ENCODE assay signal across 8 mouse cellular contexts in the genomic region with DNA sequence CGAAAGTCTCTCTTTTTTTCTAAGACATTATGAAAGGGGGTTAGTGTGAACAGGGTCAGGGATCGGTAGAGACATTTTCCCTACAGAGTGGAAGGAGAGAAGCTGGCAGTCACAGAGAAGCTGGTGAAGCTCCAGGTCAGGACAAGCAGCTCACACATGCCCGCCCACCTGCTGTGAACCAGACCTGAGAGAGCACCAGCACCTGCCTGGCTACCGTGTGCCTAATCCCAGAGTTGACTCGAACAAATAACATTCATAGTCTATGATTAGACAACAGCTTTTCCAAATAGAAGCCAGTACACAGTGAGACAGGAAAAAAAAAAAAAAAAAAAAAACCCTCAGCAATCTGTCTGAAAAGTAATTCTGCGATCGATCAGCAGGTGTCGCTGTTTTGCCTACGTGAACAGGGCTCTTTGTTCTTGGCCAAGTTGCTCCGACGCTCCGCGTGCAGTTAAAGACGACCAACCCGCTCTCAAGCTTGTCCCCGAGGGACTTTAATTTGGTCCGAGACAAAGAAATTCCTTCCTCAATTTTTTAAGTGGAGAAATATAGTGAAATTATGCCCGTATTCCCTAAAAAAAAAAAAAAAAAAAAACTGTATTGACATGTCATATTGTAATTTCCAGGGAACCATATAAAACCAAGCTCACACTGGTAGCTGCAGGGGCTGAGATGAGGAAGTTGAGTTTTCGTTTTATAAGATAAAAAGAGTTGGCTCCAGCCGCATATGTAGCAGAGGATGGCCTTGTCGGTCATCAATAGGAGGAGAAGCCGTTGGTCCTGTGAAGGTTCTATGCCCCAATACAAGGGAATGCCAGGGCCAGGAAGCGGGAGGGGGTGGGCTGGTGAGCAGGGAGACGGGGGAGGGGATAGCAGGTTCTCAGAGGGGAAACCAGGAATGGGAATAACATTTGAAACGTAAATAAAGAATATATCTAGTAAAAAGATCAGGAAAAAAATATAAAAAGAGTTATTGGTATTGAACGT. TPM values are rescaled to one million over a fixed set of nuclear protein-coding genes. Genes with fewer than 3 reads are reported as not detected.
DNase-seq lines count a peak whose midpoint lies in the region; ATAC-seq and TF ChIP-seq lines count a peak whose summit lies in the region.

No protein-coding gene starts in this region.

- peak; percentile 83 for TF ChIP-seq CTCF in forebrain, postnatal 0 days (IDR thresholded peaks at IDR 0.05; ENCODE audit: low read depth)
- TF ChIP-seq CTCF in layer of hippocampus, adult 2 months (conservative IDR thresholded peaks at IDR 0.05): peak; percentile 84
- TF ChIP-seq CTCF in lung, embryonic 14.5 days (IDR thresholded peaks at IDR 0.05; ENCODE audit: low read depth): peak; percentile 83
- TF ChIP-seq CTCF in olfactory bulb, adult 2 months (IDR thresholded peaks at IDR 0.05; ENCODE audit: insufficient read depth, low read depth, low read length): peak; percentile 29; the same call in 1 of the 2 replicates

- no peaks in the 10 kb centered on the region for H3K36me3 ChIP-seq in ES-E14 (ENCODE audit: control insufficient read depth, insufficient read depth, low read length, poor library complexity, severe bottlenecking)
- no peaks in the 10 kb centered on the region for H3K36me3 ChIP-seq in forebrain, postnatal 0 days (ENCODE audit: insufficient read depth)
- H3K36me3 ChIP-seq in lung, embryonic 14.5 days (ENCODE audit: insufficient read depth): no peaks in the 10 kb centered on the region

- H3K4me2 ChIP-seq in forebrain, postnatal 0 days (ENCODE audit: low read depth): peak overlapping the region; percentile 23
- peak overlapping the region; percentile 55 for H3K4me2 ChIP-seq in lung, embryonic 14.5 days

- DNase-seq in ES-E14 (ENCODE audit: low read depth, low spot score): peak; percentile 83
- peak; percentile 74 for DNase-seq in cerebellum, adult 11-12 months
- DNase-seq in forebrain, postnatal 0 days: peak; percentile 98
- peak; percentile 95 for DNase-seq in heart, postnatal 4 days
- DNase-seq in layer of hippocampus, adult 2 months (ENCODE audit: low spot score in 2 of 2): peak; percentile 74 to 89
- DNase-seq in lung, embryonic 14.5 days: peak; percentile 99
- DNase-seq in thymus, adult 18-20 months: peak; percentile 51 to 68

- no peak for TF ChIP-seq POLR2A in olfactory bulb, adult 2 months (IDR thresholded peaks at IDR 0.05; ENCODE audit: insufficient read depth, low read depth, low read length)

- H3K9ac ChIP-seq in ES-E14 (ENCODE audit: insufficient read depth, low read depth, low read length, poor library complexity, severe bottlenecking): no peak overlapping the region
- peak overlapping the region; percentile 31; the same call in 1 of the 2 replicates for H3K9ac ChIP-seq in forebrain, postnatal 0 days
- peak overlapping the region; percentile 42 for H3K9ac ChIP-seq in lung, embryonic 14.5 days

- peaks cover 7 to 15% of the 10 kb centered on the region in 2 experiments for H3K4me1 ChIP-seq in ES-E14 (ENCODE audit: control insufficient read depth in 2 of 2, insufficient read depth in 2 of 2, low read length in 2 of 2, poor library complexity in 1 of 2)
- H3K4me1 ChIP-seq in forebrain, postnatal 0 days (ENCODE audit: insufficient read depth): peaks cover 3% of the 10 kb centered on the region; the same call in 1 of the 2 replicates
- no peaks in the 10 kb centered on the region for H3K4me1 ChIP-seq in lung, embryonic 14.5 days (ENCODE audit: insufficient read depth)
- H3K4me1 ChIP-seq in olfactory bulb, adult 2 months (ENCODE audit: control insufficient read depth, insufficient read depth, low read length): peaks cover 3% of the 10 kb centered on the region; the same call in 1 of the 2 replicates

- H3K27me3 ChIP-seq in forebrain, postnatal 0 days (ENCODE audit: insufficient read depth, low read length): no peaks in the 10 kb centered on the region
- H3K27me3 ChIP-seq in lung, embryonic 14.5 days (ENCODE audit: insufficient read depth, low read length): no peaks in the 10 kb centered on the region

- 13% methylated on average over 26 of the region's 26 CpGs for WGBS in forebrain, postnatal 0 days
- WGBS in lung, embryonic 14.5 days: 13% methylated on average over 26 of the region's 26 CpGs
- WGBS in olfactory bulb, adult 2 months: 14% methylated on average over 26 of the region's 26 CpGs

- no peak overlapping the region for H3K27ac ChIP-seq in ES-E14 (ENCODE audit: insufficient read depth, low read depth, low read length, poor library complexity, severe bottlenecking)
- H3K27ac ChIP-seq in forebrain, postnatal 0 days (ENCODE audit: low read depth, low read length): peak overlapping the region; percentile 74
- H3K27ac ChIP-seq in layer of hippocampus, adult 2 months: no peak overlapping the region
- H3K27ac ChIP-seq in lung, embryonic 14.5 days (ENCODE audit: low read depth): no peak overlapping the region
- H3K27ac ChIP-seq in olfactory bulb, adult 2 months (ENCODE audit: insufficient read depth, low read depth, low read length): no peak overlapping the region

- no peaks in the 10 kb centered on the region for H3K9me3 ChIP-seq in ES-E14 (ENCODE audit: control insufficient read depth, insufficient read depth, low read depth, low read length)
- no peaks in the 10 kb centered on the region for H3K9me3 ChIP-seq in forebrain, postnatal 0 days (ENCODE audit: low read length)
- H3K9me3 ChIP-seq in lung, embryonic 14.5 days (ENCODE audit: low read depth, low read length): no peaks in the 10 kb centered on the region

- in situ Hi-C loops in ES-E14 (cut with MboI; ENCODE audit: low sequenced_read_pairs in 2 of 2, unreplicated experiment in 2 of 2): no loop called here

- no peak overlapping the region for H3K4me3 ChIP-seq in ES-E14 (ENCODE audit: insufficient read depth in 1 of 2, low read depth in 1 of 2, low read length in 2 of 2, poor library complexity in 1 of 2, severe bottlenecking in 1 of 2)
- H3K4me3 ChIP-seq in forebrain, postnatal 0 days (ENCODE audit: low read depth, low read length): no peak overlapping the region
- H3K4me3 ChIP-seq in layer of hippocampus, adult 2 months: peak overlapping the region; percentile 35; the same call in 1 of the 2 replicates
- peak overlapping the region; percentile 22 for H3K4me3 ChIP-seq in lung, embryonic 14.5 days (ENCODE audit: low read depth, low read length)
- H3K4me3 ChIP-seq in olfactory bulb, adult 2 months (ENCODE audit: insufficient read depth, low read depth, low read length): no peak overlapping the region

- ATAC-seq in forebrain, postnatal 0 days: peak; percentile 58
- ATAC-seq in lung, embryonic 14.5 days (ENCODE audit: insufficient read depth): peak; percentile 14; the same call in 1 of the 2 replicates

TF ChIP-seq in ES-E14, 5 proteins besides CTCF, POLR2A, EP300 and RAD21:
- TF ChIP-seq ZC3H11A (IDR thresholded peaks at IDR 0.05; ENCODE audit: borderline replicate concordance, low read depth, low read length): 0 out of 2 replicates have a peak, but pooled peaks have one; percentile 30
- TF ChIP-seq ZNF384 (IDR thresholded peaks at IDR 0.05; ENCODE audit: low read depth, low read length): peak; percentile 99
- TF ChIP-seq CHD2 (IDR thresholded peaks at IDR 0.05; ENCODE audit: low read depth, low read length): no peak
- no peak for TF ChIP-seq MAFK (IDR thresholded peaks at IDR 0.05; ENCODE audit: insufficient read depth, low read depth, low read length)
- TF ChIP-seq HCFC1 (IDR thresholded peaks at IDR 0.05; ENCODE audit: borderline replicate concordance, insufficient read depth, low read length): no peak

RNA-seq across cellular contexts. Expression of a gene that starts 48.4 kb away (rescaled TPM):
- 1.4 and 3.6 TPM in 2 replicates for total RNA-seq in ES-E14 (2012; rRNA removed)
- 15.0 and 29.2 TPM in 2 replicates for total RNA-seq in forebrain, postnatal 0 days (2014; rRNA removed)
- polyA plus RNA-seq in forebrain, postnatal 0 days (2015; fragmentation: Nextera tagmentation; extraction: Ambion mirVana): 11.4 and 11.7 TPM in 2 replicates
- total RNA-seq in heart, postnatal 4 days (2021): 1 to 10 TPM; 1.1 to 2.2 TPM
- total RNA-seq in layer of hippocampus, adult 2 months (2021): 1 to 10 TPM; 2.8 to 3.0 TPM
- 2.8 and 3.1 TPM in 2 replicates for polyA plus RNA-seq in lung, embryonic 14.5 days (2014; fragmentation: Nextera tagmentation; extraction: Ambion mirVana)
- polyA plus RNA-seq in olfactory bulb, adult 2 months (2012; ENCODE audit: insufficient read depth, insufficient read length, low replicate concordance, missing spikeins): not detected in 2 replicates

Comparison
In these comparisons a context has a peak if more than half of its experiments do, and no peak if none do; other contexts are left out.
1. H3K4me3 ChIP-seq: peak in layer of hippocampus, adult 2 months (single experiment) and lung, embryonic 14.5 days (single experiment); none in ES-E14 (0 of 2), forebrain, postnatal 0 days (single experiment) and olfactory bulb, adult 2 months (single experiment).
2. CTCF ChIP-seq: peak in every context shown above with its lines; median percentile 84 in layer of hippocampus, adult 2 months; 83 in forebrain, postnatal 0 days; 83 in lung, embryonic 14.5 days; 29 in olfactory bulb, adult 2 months.
3. Peak in every context shown above with its lines, with median percentiles within 50 percentile points of each other: DNase-seq.